12 mouse cellular contexts compared by ENCODE assay signal in the genomic region with DNA sequence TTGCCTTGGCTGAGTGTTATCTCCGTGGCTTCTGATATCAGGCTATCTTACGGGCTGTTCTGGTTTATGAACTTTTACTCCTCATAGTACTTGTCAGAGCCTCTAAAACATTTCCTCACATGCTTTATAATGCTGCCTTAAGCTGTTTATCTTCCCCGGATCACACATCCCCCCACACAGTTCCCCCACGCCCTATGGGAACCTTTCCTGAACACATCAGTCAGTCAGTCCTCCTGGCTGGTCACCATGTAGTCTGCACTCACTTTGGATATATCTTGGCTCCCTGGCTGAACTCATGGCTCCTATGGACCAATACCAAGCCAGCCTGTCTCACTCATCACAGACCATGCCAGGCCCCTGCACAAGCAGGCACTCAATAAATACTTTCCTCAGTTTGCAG.
"Had no signal": no experiment of that assay in that cellular context is flagged by ENCODE, and none has a peak within 500 bp of the region (broad histone marks: within the 10 kb centered on the region; RNA-seq: fewer than 3 reads in every experiment).

No protein-coding gene starts in this region.

- ATAC-seq: hindbrain, postnatal 0 days; midbrain, embryonic 16.5 days had no signal

- H3K4me2 ChIP-seq: limb, embryonic 15.5 days; liver, embryonic 13.5 days; lung, embryonic 14.5 days; midbrain, embryonic 12.5 days; neural tube, embryonic 13.5 days had no signal

- H3K36me3 ChIP-seq: liver, embryonic 13.5 days had no signal

- H3K4me3 ChIP-seq: layer of hippocampus, adult 2 months; limb, embryonic 15.5 days; liver, embryonic 13.5 days; midbrain, embryonic 12.5 days; neural tube, embryonic 13.5 days had no signal

- DNase-seq: kidney, postnatal 10 days; liver, embryonic 13.5 days; lung, embryonic 14.5 days; retina, postnatal 1 day; right cerebral cortex, postnatal 4 days; thymus, postnatal 36 days had no signal

- H3K27me3 ChIP-seq: limb, embryonic 15.5 days; liver, embryonic 13.5 days; midbrain, embryonic 12.5 days; neural tube, embryonic 13.5 days had no signal

- H3K27ac ChIP-seq: hindbrain, postnatal 0 days; layer of hippocampus, adult 2 months; limb, embryonic 15.5 days; liver, embryonic 13.5 days; midbrain, embryonic 12.5 days; neural tube, embryonic 13.5 days had no signal

- H3K9me3 ChIP-seq: limb, embryonic 15.5 days; liver, embryonic 13.5 days; midbrain, embryonic 12.5 days; neural tube, embryonic 13.5 days had no signal

- H3K9ac ChIP-seq: limb, embryonic 15.5 days; liver, embryonic 13.5 days; lung, embryonic 14.5 days; midbrain, embryonic 12.5 days; neural tube, embryonic 13.5 days had no signal
